Mouse (Mus musculus) MEL (cell line): ENCODE measurements around the gene Olfr875. TPM values are rescaled to one million over a fixed set of nuclear protein-coding genes. Genes with fewer than 3 reads are reported as not detected.

Experiments
- DNase-seq: peaks from one replicate; pipeline ENCODE4 v3.0.0; 2011; ENCODE audit warnings: low read depth, low spot score
- H3K27ac ChIP-seq: 2 replicates; pipeline ENCODE4 v1.5.1; 2012; ENCODE audit warnings: low read depth, mild to moderate bottlenecking, control low read depth, low read length, moderate library complexity; ENCODE audit not compliant: control insufficient read depth
- H3K27me3 ChIP-seq, 2 experiments: fragments of 150-350 bp in 1 of 2; sonication (generic) in 1 of 2; 2 replicates each; pipeline ENCODE4 v1.6.1; 2012; ENCODE audit warnings: low read length in 2 of 2, mild to moderate bottlenecking in 2 of 2, improper control_type of control experiment in 1 of 2, moderate library complexity in 1 of 2; ENCODE audit not compliant: insufficient read depth in 2 of 2, control insufficient read depth in 1 of 2
- H3K36me3 ChIP-seq, 2 experiments: 2 replicates each; pipeline ENCODE4 v1.6.1; 2012 to 2014; ENCODE audit warnings: low read length in 2 of 2, improper control_type of control experiment in 1 of 2, inconsistent platforms in 1 of 2, mild to moderate bottlenecking in 1 of 2; ENCODE audit not compliant: insufficient read depth in 2 of 2, control insufficient read depth in 1 of 2
- H3K4me1 ChIP-seq, 2 experiments: fragments of 150-350 bp in 1 of 2; sonication (generic) in 1 of 2; 2 replicates each; pipeline ENCODE4 v1.6.1; 2012; ENCODE audit warnings: low read length in 2 of 2, improper control_type of control experiment in 1 of 2, mild to moderate bottlenecking in 1 of 2; ENCODE audit not compliant: insufficient read depth in 2 of 2, control insufficient read depth in 1 of 2
- H3K4me3 ChIP-seq, 2 experiments: fragments of 150-350 bp in 1 of 2; sonication (generic) in 1 of 2; 2 replicates each; pipeline ENCODE4 v1.5.1; 2012; ENCODE audit warnings: low read depth in 2 of 2, low read length in 2 of 2, mild to moderate bottlenecking in 2 of 2, moderate library complexity in 2 of 2, control low read depth in 1 of 2, improper control_type of control experiment in 1 of 2; ENCODE audit not compliant: control insufficient read depth in 1 of 2, insufficient read depth in 1 of 2
- H3K79me2 ChIP-seq: 2 replicates; pipeline ENCODE4 v1.6.1; 2012; ENCODE audit warnings: mild to moderate bottlenecking, low read length, moderate library complexity; ENCODE audit not compliant: control insufficient read depth, poor library complexity, insufficient read depth
- H3K9ac ChIP-seq: 2 replicates; pipeline ENCODE4 v1.6.1; 2012; ENCODE audit warnings: low read depth, mild to moderate bottlenecking, control low read depth, low read length, moderate library complexity; ENCODE audit not compliant: control insufficient read depth, poor library complexity, severe bottlenecking
- H3K9me3 ChIP-seq: fragments of 150-350 bp; sonication (generic); replicated peaks from 2 replicates; pipeline ENCODE4 v1.6.1; 2012; ENCODE audit warnings: mild to moderate bottlenecking, low read length, improper control_type of control experiment, moderate library complexity; ENCODE audit not compliant: insufficient read depth
- CTCF ChIP-seq, 3 experiments: IDR thresholded peaks in 2 of 3; conservative IDR thresholded peaks in 1 of 3; 2 replicates each; pipeline ENCODE4 v1.5.1; 2011 to 2012; ENCODE audit warnings: low read length in 3 of 3, low read depth in 2 of 3, mild to moderate bottlenecking in 2 of 3, improper control_type of control experiment in 1 of 3, inconsistent platforms in 1 of 3, mixed read lengths in 1 of 3, moderate library complexity in 1 of 3; ENCODE audit not compliant: control insufficient read depth in 1 of 3, insufficient read depth in 1 of 3, poor library complexity in 1 of 3, severe bottlenecking in 1 of 3
- ELF1 ChIP-seq: IDR thresholded peaks from 2 replicates; pipeline ENCODE4 v1.6.1; 2014; ENCODE audit warnings: low read depth, mild to moderate bottlenecking, inconsistent platforms, low read length, improper control_type of control experiment, moderate library complexity
- GABPA ChIP-seq: IDR thresholded peaks from 2 replicates; pipeline ENCODE4 v1.6.1; 2012; ENCODE audit warnings: low read depth, mild to moderate bottlenecking, inconsistent platforms, low read length, improper control_type of control experiment, moderate library complexity
- GATA1 ChIP-seq: IDR thresholded peaks from 2 replicates; pipeline ENCODE4 v1.6.1; 2011; ENCODE audit warnings: low read depth, low read length, improper control_type of control experiment
- KAT2A ChIP-seq: conservative IDR thresholded peaks from 2 replicates; pipeline ENCODE4 v1.6.1; 2012; ENCODE audit warnings: low read depth, low read length, improper control_type of control experiment, inconsistent platforms
- MAZ ChIP-seq: IDR thresholded peaks from 2 replicates; pipeline ENCODE4 v1.6.1; 2012; ENCODE audit warnings: low read depth, mild to moderate bottlenecking, inconsistent platforms, low read length, improper control_type of control experiment
- MXI1 ChIP-seq: IDR thresholded peaks from 2 replicates; pipeline ENCODE4 v1.6.1; 2011; ENCODE audit warnings: mild to moderate bottlenecking, low read depth, low read length, improper control_type of control experiment
- MYB ChIP-seq: IDR thresholded peaks from 2 replicates; pipeline ENCODE4 v1.6.1; 2011; ENCODE audit warnings: mild to moderate bottlenecking, low read depth, low read length, improper control_type of control experiment
- MYC ChIP-seq: IDR thresholded peaks from 2 replicates; pipeline ENCODE4 v1.6.1; 2011; ENCODE audit warnings: low read depth, mild to moderate bottlenecking, low read length, improper control_type of control experiment, moderate library complexity
- NRF1 ChIP-seq: IDR thresholded peaks from 2 replicates; pipeline ENCODE4 v1.6.1; 2014; ENCODE audit warnings: low read depth, mild to moderate bottlenecking, inconsistent platforms, low read length, improper control_type of control experiment, moderate library complexity; ENCODE audit not compliant: poor library complexity, insufficient read depth, severe bottlenecking
- RCOR1 ChIP-seq: IDR thresholded peaks from 2 replicates; pipeline ENCODE4 v1.6.1; 2012; ENCODE audit warnings: low read depth, mild to moderate bottlenecking, inconsistent platforms, low read length, improper control_type of control experiment
- SMC3 ChIP-seq: IDR thresholded peaks from 2 replicates; pipeline ENCODE4 v1.6.1; 2011; ENCODE audit warnings: low read depth, low read length, improper control_type of control experiment
- TAL1 ChIP-seq: IDR thresholded peaks from 2 replicates; pipeline ENCODE4 v1.6.1; 2012; ENCODE audit warnings: mild to moderate bottlenecking, inconsistent platforms, low read length, moderate library complexity, mixed read lengths
- UBTF ChIP-seq: IDR thresholded peaks from 2 replicates; pipeline ENCODE4 v1.6.1; 2012; ENCODE audit warnings: low read depth, mild to moderate bottlenecking, inconsistent platforms, low read length, improper control_type of control experiment, moderate library complexity, borderline replicate concordance; ENCODE audit not compliant: insufficient read depth
- USF1 ChIP-seq: IDR thresholded peaks from 2 replicates; pipeline ENCODE4 v1.6.1; 2014; ENCODE audit warnings: low read depth, mild to moderate bottlenecking, inconsistent platforms, low read length, improper control_type of control experiment, moderate library complexity
- ZKSCAN1 ChIP-seq: IDR thresholded peaks from 2 replicates; pipeline ENCODE4 v1.6.1; 2012; ENCODE audit warnings: low read depth, mild to moderate bottlenecking, inconsistent platforms, low read length, improper control_type of control experiment, moderate library complexity
- ZNF384 ChIP-seq: IDR thresholded peaks from 2 replicates; pipeline ENCODE4 v1.6.1; 2012; ENCODE audit warnings: low read depth, mild to moderate bottlenecking, inconsistent platforms, low read length, improper control_type of control experiment
- polyA plus RNA-seq, 2 experiments: library from polyadenylated mRNA; stranded (reverse) in 1 of 2; unstranded in 1 of 2; fragments of >175 nt in 1 of 2; fragments of >200 nt in 1 of 2; gene quantifications; 2 replicates each; pipeline versions ENCODE4 v1.2.1 to v1.2.4; 2012; ENCODE audit warnings: low replicate concordance in 2 of 2, low read depth in 1 of 2; ENCODE audit not compliant: insufficient read length in 2 of 2, insufficient read depth in 1 of 2, missing spikeins in 1 of 2
- total RNA-seq: library from RNA; depleted of rRNA; stranded (reverse); fragments of 300-350 nt; gene quantifications from 2 replicates; pipeline ENCODE4 v1.2.3, GENCODE M21; 2012

The Olfr875 gene
- total and polyA plus RNA-seq, 3 experiments, result not detected

DNA sequence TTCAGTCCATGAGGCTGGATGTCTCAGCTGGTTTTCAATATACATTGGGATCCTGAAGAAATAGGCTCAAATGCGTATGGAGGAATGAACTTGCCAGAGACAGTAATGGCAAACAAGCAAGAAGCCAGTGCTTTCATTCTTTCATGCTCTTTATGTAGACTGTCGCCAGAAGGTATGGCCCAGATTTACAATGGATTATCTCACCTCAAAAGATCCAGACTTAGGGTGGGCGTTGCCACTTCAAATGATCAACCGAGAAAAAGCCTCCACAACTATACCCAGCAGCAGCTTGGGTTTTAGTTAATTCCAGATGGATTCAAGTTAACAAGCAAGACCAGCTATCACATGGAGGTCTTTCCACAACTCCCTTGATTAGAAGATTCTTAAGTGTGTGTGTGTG is 30.4 kb downstream of the Olfr875 start:
- TF ChIP-seq RCOR1 (no peak), MAZ (no peak)
- Histone ChIP-seq H3K9me3 (no peaks in the 10 kb centered on the region), H3K27ac (no peak overlapping the region), H3K27me3 (peaks cover 0 to 2% of the 10 kb centered on the region in 2 experiments; a peak in 1 of 4 replicates), H3K4me1 (no peaks in the 10 kb centered on the region; a peak in 1 of 4 replicates), H3K36me3 (peaks cover 0 to 3% of the 10 kb centered on the region in 2 experiments; a peak in 2 of 4 replicates), H3K79me2 (no peaks in the 10 kb centered on the region), H3K4me3 (no peak overlapping the region), H3K9ac (no peak overlapping the region)
- no peak for DNase-seq

- peaks cover 0 to 5% of the 10 kb centered on the region in 2 experiments; a peak in 2 of 4 replicates for H3K36me3 ChIP-seq
- H3K27ac ChIP-seq, result no peak within 1 kb of the TSS
- TF ChIP-seq SMC3 (no peak), KAT2A (no peak), NRF1 (no peak), UBTF (no peak), GABPA (no peak), USF1 (no peak), CTCF (IDR thresholded peaks at IDR 0.05 in 2 of 3, conservative IDR thresholded peaks at IDR 0.05 in 1 of 3; ENCODE audit: control insufficient read depth in 1 of 3, insufficient read depth in 1 of 3, low read depth in 2 of 3, low read length in 3 of 3, poor library complexity in 1 of 3, severe bottlenecking in 1 of 3) (no peak), TAL1 (no peak), ZKSCAN1 (no peak), MXI1 (no peak), MYB (no peak), ZNF384 (no peak)
- H3K4me1 ChIP-seq, result peaks cover 0 to 3% of the 10 kb centered on the region in 2 experiments; a peak in 2 of 4 replicates
- H3K9me3 ChIP-seq, result no peaks in the 10 kb centered on the region
- peaks cover 0 to 2% of the 10 kb centered on the region in 2 experiments; a peak in 1 of 4 replicates for H3K27me3 ChIP-seq
- no peak within 1 kb of the TSS for H3K9ac ChIP-seq
- H3K79me2 ChIP-seq, result no peaks in the 10 kb centered on the region
- DNase-seq, result no peak
- no peak within 1 kb of the TSS for H3K4me3 ChIP-seq
Measured at GRCm38 (mm10) chr9:37802731-37803130, 31.1 kb downstream of the Olfr875 start, which contains the start of gene Olfr876. Gene Olfr876 (plus strand): TSS chr9:37803031.

GRCm38 (mm10) chr9:37807235-37807634 is 35.6 kb downstream of the Olfr875 start:
- no peak overlapping the region for H3K9ac ChIP-seq
- DNase-seq, result peak; percentile 66
- peaks cover 0 to 10% of the 10 kb centered on the region in 2 experiments; a peak in 2 of 4 replicates for H3K36me3 ChIP-seq
- no peaks in the 10 kb centered on the region for H3K79me2 ChIP-seq
- H3K9me3 ChIP-seq, result no peaks in the 10 kb centered on the region
- H3K4me3 ChIP-seq, result no peak overlapping the region
- TF ChIP-seq GATA1 (no peak), ELF1 (no peak), ZKSCAN1 (no peak), USF1 (no peak), MYC (0 out of 2 replicates have a peak, but pooled peaks have one; percentile 49), CTCF (IDR thresholded peaks at IDR 0.05 in 2 of 3, conservative IDR thresholded peaks at IDR 0.05 in 1 of 3; ENCODE audit: control insufficient read depth in 1 of 3, insufficient read depth in 1 of 3, low read depth in 2 of 3, low read length in 3 of 3, poor library complexity in 1 of 3, severe bottlenecking in 1 of 3) (no peak)
- H3K27ac ChIP-seq, result no peak overlapping the region
- no peaks in the 10 kb centered on the region; a peak in 1 of 4 replicates for H3K27me3 ChIP-seq
- H3K4me1 ChIP-seq, result peaks cover 0 to 9% of the 10 kb centered on the region in 2 experiments; a peak in 3 of 4 replicates
